In the genomic region with DNA sequence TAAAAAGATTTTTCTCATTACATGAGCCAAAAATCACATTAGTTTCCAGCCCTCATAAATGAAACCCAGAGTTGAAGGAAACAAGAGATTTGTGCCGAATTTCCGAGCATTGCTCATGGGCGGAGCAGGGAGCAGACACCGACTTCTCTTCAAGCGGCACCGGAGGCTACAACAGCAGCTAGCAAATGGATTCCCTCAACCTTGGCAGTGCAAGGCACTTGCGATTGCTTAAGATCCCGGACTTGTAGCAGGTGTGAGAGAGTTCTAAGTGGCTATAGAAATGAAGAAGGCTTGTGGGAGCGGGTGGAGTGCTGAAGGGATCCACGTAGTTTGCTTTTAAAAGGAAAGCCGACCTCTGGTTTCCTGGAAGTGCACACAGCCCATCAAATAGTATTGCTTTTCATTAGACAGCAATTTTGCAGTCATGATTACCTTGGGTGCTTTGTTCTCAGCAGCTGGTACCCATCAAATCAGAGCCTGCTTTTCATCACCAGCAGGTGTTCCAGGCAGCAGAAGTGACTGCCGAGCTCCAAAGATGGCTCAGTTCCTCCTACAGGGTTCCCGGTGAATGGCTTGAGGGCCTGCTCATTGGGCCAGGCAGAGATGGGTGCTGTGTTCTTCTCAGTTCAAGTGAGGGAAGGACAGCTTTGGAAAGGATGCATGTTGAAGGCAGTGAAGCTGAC, we compare ENCODE assay signal across 8 mouse cellular contexts.
DNase-seq lines count a peak whose midpoint lies in the region; ATAC-seq and TF ChIP-seq lines count a peak whose summit lies in the region.

No protein-coding gene starts in this region.

- no peaks in the 10 kb centered on the region for H3K27me3 ChIP-seq in limb, embryonic 14.5 days (ENCODE audit: control insufficient read depth, insufficient read depth, low read length)
- no peaks in the 10 kb centered on the region for H3K27me3 ChIP-seq in neural tube, embryonic 14.5 days (ENCODE audit: control insufficient read depth, insufficient read depth, low read length)

- no peak overlapping the region for H3K4me3 ChIP-seq in limb, embryonic 14.5 days (replicated peaks; ENCODE audit: low read length)
- H3K4me3 ChIP-seq in neural tube, embryonic 14.5 days (ENCODE audit: low read depth, low read length): no peak overlapping the region

- H3K9me3 ChIP-seq in limb, embryonic 14.5 days (ENCODE audit: control insufficient read depth, low read length): no peaks in the 10 kb centered on the region
- H3K9me3 ChIP-seq in neural tube, embryonic 14.5 days (ENCODE audit: control insufficient read depth, low read length): no peaks in the 10 kb centered on the region

- WGBS in limb, embryonic 14.5 days: 13% methylated on average over 13 of the region's 13 CpGs
- WGBS in neural tube, embryonic 14.5 days: 52% methylated on average over 13 of the region's 13 CpGs

- DNase-seq in kidney, postnatal 4 days: peak; percentile 15 to 37
- DNase-seq in kidney, adult 18-20 months: no peak
- peak; percentile 40 to 44 for DNase-seq in heart, adult 18-20 months
- no peak for DNase-seq in limb, embryonic 14.5 days (ENCODE audit: low spot score)
- no peak for DNase-seq in urinary bladder, postnatal 10 days (ENCODE audit: low spot score)
- DNase-seq in thymus, postnatal 36 days: no peak
- no peak for DNase-seq in adrenal gland, postnatal 14 days

- no peak overlapping the region for H3K9ac ChIP-seq in limb, embryonic 14.5 days (ENCODE audit: low read depth, low read length, severe bottlenecking)
- H3K9ac ChIP-seq in neural tube, embryonic 14.5 days (replicated peaks; ENCODE audit: low read depth, low read length): no peak overlapping the region

- H3K4me1 ChIP-seq in limb, embryonic 14.5 days (ENCODE audit: control insufficient read depth, insufficient read depth, low read length): peaks cover 38% of the 10 kb centered on the region
- H3K4me1 ChIP-seq in neural tube, embryonic 14.5 days (ENCODE audit: control insufficient read depth, insufficient read depth, low read length): peaks cover 13% of the 10 kb centered on the region; the same call in 1 of the 2 replicates

- ATAC-seq in limb, embryonic 14.5 days (ENCODE audit: low FRiP score, low read depth): peak; percentile 64
- peak; percentile 54 for ATAC-seq in neural tube, embryonic 14.5 days (ENCODE audit: low read depth)

- H3K27ac ChIP-seq in limb, embryonic 14.5 days (replicated peaks; ENCODE audit: low read depth, low read length): no peak overlapping the region
- peak overlapping the region; percentile 49; the same call in 1 of the 2 replicates for H3K27ac ChIP-seq in neural tube, embryonic 14.5 days (ENCODE audit: low read depth, low read length)

- H3K4me2 ChIP-seq in limb, embryonic 14.5 days (replicated peaks; ENCODE audit: low read depth, low read length, severe bottlenecking): no peak overlapping the region; the same call in 1 of the 2 replicates
- H3K4me2 ChIP-seq in neural tube, embryonic 14.5 days (ENCODE audit: low read depth, low read length): no peak overlapping the region

- no peak for TF ChIP-seq POLR2A in limb, embryonic 14.5 days (IDR thresholded peaks at IDR 0.05; ENCODE audit: borderline replicate concordance, extremely low read depth, insufficient read depth, insufficient read length)

- no peaks in the 10 kb centered on the region for H3K36me3 ChIP-seq in limb, embryonic 14.5 days (ENCODE audit: control insufficient read depth, insufficient read depth, low read length)
- no peaks in the 10 kb centered on the region for H3K36me3 ChIP-seq in neural tube, embryonic 14.5 days (ENCODE audit: control insufficient read depth, insufficient read depth, low read length)

Comparison
In these comparisons a context has a peak if more than half of its experiments do, and no peak if none do; other contexts are left out.
1. DNase-seq: peak in kidney, postnatal 4 days (2 of 2) and heart, adult 18-20 months (2 of 2); none in kidney, adult 18-20 months (single experiment), limb, embryonic 14.5 days (single experiment), urinary bladder, postnatal 10 days (single experiment), thymus, postnatal 36 days (0 of 2) and adrenal gland, postnatal 14 days (single experiment).